Mouse (Mus musculus) erythroid progenitor cell, adult 5-6 weeks (primary cell): ENCODE measurements around the gene Spsb4. TPM values are rescaled to one million over a fixed set of nuclear protein-coding genes. Genes with fewer than 3 reads are reported as not detected.

ENCODE experiments used
- ATAC-seq: replicated peaks from 2 replicates; pipeline ENCODE4 v1.8.0; 2016; ENCODE audit warnings: moderate number of reproducible peaks, mild to moderate bottlenecking, moderate TSS enrichment, inconsistent platforms; ENCODE audit not compliant: poor library complexity, low FRiP score, severe bottlenecking
- total RNA-seq, 2 experiments: library from RNA; stranded (forward) in 1 of 2; stranded (reverse) in 1 of 2; fragments of 150-400 nt in 1 of 2; fragments of 186-747, 209-891 nt in 1 of 2; gene quantifications; 2 replicates each; pipeline versions ENCODE4 v1.2.3 to v1.2.4; 2015 to 2017; ENCODE audit warnings: low replicate concordance in 2 of 2

Gene Spsb4
- total RNA-seq, 2 experiments from 2014 or later: 3.4 TPM; not detected in 1

DNA sequence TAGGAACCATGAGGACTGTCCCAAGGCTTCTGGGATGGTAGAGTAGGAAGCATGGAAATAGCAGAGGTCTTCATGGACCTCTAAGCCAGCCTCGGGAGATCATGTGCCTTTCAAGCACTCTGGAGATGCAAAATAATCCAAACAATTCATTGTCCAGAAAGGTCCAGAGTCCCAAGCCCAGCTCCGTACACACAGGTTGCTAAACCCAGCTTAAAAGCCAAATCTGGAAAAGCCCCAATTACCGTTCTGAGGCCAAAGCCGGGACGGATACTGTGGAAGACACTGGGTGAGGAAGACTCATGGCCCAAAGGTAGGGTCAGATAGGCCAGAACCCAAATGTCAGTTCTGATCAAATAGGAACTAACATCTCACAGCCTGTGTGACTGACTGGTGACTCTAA, 36.8 kb downstream of the Spsb4 start:
- ATAC-seq: no peak

DNA sequence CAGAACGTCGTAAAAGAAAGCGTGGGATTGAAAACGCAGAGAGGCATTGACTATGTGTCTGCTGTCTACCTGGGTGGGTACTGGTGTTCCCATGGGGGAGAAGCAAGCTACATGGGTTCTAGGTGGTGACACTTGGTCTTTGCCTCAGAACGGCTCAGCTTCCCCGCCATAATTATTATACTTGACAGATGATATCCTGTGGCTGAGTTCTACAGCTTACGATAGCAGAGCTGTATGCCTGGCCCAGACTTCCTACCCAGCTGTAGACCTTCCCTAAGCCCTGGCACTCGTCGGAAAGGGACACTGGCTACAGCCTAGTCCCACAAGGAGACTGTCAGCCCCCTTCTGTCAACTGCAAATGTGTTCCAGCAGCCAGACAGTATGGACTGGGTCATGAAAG, 37.5 kb downstream of the Spsb4 start:
- no peak for ATAC-seq

DNA sequence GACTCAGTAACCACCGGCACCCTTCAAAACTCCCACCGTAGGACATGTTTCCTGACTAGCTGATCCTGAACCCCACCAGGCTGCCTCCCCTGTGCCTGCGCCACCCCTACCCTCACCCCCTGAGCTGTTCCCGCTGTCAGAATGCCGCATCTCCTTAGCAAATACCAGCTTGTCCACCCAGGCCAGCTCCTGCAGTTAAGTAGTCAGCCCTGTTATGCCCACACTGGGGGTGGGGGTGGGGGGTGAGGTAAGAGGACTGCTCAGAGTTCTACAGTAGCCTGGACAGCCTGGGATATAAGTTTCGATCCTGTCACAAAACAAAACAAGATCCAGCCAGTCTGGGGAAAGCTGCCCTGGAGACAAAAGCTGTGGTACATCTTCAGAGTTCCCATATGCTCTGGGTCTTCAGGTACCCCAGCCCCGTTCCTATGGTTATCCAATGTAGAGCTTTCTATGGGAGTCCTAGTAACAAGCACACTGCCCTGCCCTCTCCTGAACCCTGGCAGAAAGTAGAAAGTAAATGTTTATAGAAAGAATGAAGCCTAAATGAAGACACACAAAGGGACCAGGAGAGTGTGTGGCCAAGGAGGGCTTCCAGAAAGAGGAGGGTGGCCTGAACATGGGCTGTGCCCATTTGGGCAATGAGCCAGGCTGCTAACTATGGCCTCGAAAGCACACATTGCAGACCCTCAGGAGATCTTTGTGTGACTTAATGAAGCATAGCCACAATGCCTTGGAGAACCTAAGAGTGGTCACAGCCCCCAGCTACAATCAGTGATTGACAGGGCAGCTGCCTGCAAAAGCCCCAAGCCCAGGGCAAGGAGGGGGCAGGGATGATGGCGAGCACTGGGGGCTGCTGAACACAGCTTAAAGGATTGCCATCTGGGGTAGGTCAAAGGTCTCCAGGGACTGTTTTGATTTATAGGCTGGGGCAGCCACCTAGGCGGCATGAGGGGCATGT, 38.3 kb downstream of the Spsb4 start:
- ATAC-seq: no peak

DNA sequence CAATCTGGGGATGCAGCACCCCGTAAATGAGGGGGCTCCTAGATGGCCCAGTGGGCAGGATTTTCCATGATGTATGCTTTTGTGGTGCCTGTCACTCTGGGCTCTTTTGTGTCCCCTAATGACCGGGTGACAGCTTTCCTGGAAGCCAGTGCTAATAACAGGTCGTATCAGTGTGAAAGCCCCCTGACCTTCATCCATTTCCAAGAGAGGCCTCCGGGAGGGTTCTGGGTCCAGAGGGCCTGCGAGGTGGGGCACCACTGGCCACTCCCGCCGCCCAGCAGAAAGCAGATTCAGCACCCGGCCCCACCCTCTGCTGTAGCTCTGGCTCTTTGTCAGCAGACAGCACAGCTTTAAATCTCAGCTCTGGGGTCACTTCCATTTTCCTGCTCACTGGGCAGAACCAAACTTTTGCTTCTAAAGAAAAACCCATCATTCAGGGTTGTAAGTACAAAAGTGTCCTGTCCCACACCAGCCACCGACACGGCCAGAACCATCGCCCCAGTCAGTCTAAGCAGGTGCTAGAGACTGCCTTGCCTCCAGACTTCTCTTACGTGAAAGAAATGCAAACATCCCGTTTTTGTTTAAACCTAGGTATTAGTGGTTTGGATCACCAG, 39.1 kb downstream of the Spsb4 start:
- no peak for ATAC-seq

- ATAC-seq: no peak
These were observed 40.4 kb downstream of the Spsb4 start for GRCm38 (mm10) chr9:96978147-96978782.

- ATAC-seq: no peak
These were observed 41.1 kb downstream of the Spsb4 start for GRCm38 (mm10) chr9:96977287-96978145.

DNA sequence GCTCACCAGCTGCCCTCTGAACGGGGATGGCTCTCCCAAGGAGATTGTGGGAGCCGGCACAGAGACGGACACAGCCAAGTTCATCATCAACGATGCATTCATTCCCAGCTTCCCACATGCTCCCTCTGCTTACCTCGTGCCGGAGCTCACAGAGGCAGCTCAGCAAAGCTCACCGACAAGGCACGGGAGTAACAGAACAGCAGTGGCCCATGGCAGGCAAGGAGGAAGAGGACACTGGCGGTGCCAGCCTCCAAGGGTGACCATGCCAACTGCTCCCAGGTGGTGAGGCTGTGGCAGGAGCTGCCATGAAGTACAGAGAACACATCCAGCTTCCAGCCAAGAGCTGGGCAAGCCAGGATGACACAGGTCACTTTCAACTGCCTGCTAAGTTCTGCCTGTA, 45.6 kb downstream of the Spsb4 start:
- no peak for ATAC-seq

DNA sequence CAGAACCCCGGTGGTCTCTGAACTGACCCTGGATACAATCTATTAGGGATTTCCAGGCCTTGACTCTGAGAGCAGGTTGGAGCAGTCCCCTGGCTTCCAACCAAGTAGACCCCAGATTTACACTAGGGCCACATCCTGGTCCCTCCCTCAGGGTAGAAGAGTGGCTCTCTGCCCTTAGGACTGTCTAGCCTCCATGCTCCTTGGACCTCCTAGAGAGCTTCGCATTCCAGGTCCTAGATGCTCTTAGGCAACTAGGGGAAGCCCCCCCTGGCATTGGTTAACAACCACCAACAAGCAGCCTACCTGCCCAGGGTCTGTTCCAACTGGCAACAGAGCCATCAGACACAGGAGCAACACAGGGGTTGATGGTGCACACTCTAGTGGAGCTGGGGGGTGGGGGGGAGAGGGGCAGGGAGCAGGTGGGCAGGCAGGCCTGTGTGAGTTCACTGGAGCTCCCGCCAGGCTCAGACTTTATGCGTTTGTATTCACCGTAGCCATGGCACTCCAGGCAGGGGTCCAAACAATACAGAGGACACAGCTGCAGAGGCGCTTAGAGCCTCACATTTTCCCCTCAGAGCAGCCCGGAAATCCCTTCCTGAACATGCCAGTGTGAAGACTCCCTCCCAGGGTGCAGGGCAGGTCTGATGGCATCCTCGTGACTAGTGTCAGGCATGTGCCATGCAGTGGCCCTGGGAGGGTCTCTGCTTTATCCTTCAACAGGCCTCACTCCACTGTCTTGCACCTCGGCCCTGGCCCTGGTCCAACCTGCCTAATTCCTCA, 46.8 kb downstream of the Spsb4 start:
- ATAC-seq: no peak

DNA sequence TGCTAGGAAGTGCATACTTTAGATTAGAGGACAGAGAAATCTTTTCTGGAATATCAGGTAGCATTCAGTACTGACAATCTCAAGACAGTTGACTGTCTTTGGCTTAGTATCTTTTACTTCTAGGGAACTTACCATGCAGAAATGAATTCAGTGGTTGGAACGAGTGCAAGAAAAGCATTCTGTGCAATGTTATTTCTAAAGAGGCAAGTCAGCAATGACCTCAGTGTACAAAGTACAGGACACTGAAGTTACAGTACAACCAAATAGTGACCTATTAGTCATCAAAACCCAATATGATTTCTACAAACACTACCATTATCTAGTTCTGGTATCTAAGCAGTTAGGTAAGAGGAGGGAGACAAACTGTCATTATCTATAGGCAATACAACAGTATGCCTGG, 51.1 kb downstream of the Spsb4 start:
- ATAC-seq: no peak

DNA sequence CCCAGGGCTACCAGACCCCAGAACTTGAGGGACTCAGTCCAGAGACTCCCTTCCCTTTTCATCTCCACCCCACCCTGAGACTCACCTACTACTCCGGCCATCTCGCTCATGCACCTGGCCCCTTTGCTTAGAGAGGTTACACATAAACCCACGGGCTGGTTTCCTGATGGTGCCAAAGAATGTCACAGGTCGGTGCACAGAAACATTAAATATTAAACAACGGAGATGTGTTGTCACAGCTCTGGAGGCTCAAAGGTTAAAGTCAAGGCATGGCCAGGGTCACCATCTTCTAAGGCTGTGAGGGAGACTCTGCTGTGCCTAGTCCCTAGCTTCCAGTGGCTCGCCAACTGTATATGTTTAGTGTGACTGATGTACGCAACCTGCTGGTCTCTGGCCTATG, 52.2 kb downstream of the Spsb4 start:
- no peak for ATAC-seq

- no peak for ATAC-seq
These were observed 55.0 kb downstream of the Spsb4 start for GRCm38 (mm10) chr9:96963443-96964215.

DNA sequence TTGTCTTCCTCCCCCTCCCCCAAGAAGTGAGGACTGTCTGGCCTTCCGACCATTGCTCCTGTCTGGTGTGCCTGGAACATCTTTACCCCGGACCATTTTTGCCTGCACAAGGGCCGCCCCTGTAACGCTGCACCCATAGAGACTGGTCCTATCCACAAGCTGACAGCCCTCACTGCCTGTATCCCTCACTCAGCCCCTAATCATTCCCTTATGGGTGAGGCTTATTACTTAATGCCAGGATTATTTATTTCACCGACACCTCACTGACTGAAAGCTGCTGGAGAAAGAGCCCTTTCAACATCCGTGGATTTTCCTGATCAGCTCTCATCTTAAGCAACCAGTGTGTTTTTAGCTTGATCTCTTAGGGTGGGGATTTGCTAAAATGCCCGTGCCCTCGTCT, 55.9 kb downstream of the Spsb4 start:
- ATAC-seq: no peak

DNA sequence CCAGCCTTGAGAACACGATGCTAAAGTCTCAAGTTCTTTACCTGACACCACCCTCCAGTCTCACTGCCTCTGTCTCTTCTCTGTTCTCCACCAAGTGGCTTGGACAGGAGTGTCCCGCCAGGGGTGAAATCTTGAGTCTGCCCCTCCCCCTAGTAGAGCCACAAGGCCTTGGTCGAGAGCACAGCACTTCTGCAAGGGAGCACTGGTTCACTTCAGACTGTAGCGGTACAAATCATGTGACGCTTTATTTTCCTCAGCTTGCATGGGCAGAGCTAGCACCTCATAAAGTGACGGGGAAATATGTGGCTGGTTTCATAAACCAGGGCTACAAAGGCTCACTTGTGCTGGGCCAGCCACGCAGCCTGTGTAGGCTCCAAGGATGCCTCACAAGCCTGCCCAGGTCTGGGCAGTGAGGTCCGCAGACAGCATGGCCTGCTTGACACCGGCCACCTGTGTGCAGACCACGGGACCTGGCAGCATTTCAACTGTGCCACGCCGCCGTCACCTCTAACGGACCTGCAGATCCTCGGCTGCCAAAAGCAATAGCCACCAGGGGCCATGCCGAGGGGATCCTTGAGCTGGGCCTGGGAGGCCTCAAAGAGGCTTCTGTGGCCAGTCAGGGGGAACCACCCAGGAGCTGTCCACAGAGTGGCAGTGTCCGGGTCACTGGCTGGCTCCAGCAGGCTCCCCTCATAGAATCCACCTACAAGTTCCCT, 56.5 kb downstream of the Spsb4 start:
- no peak for ATAC-seq

- no peak for ATAC-seq
These were observed 57.6 kb downstream of the Spsb4 start for GRCm38 (mm10) chr9:96961006-96961405.

- ATAC-seq: no peak
These were observed 58.4 kb downstream of the Spsb4 start for GRCm38 (mm10) chr9:96960241-96960640.

DNA sequence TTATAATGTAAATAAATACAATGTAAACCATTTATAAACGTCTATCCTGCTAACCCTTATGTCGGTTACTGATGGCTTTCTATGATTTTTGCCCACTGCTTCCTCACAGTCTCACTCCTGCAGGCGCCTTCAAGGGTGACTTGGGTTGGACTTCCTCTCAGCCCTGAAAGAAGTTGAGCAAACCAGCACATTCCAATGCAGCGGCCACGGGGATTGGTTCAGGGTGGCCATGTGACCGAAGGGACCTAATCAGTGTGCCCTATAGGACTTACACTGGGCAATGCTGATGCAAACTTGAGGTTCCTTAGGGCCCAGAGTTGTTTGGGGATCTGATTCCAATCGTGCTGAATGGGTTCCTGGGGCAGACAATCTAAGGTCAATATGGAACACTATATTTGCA, 59.2 kb downstream of the Spsb4 start:
- ATAC-seq: no peak

- ATAC-seq: no peak
These were observed 60.5 kb downstream of the Spsb4 start for GRCm38 (mm10) chr9:96958009-96958615.
